Mouse (Mus musculus): Measurements from ENCODE around the gene Abcc4.

DNA sequence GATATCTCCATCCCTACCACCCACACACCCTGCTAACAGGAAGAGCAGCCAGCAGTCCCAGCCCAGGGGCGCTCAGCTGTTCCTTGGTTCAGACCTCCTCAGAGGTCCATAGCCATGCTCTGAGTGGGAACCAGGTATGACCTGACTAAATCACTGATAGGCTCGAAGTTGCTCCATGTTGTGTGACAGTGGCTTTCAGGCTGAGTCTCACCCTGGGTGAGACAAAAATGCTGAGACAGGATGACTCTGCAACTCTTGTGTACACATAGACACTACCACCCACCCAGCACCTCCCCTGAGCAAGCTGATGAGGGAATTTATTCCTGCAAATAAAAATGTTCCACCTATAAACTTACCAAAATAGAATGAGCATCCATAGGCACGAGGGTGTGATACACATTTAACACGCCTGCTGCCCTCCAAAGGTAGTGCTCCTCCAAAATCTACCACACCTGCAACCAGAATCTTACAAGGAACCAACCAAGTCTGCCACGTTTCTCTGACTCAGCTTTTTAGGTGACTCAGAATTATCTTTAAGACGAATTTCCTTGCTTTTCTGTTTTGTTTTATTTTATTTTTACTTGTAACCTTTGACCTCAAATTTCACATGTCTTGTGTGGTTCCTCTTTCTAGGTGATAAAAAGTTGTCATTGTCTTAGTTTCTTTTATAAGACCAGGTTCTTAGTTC is 44.6 kb upstream of the Abcc4 start:
- TF ChIP-seq MXI1 (IDR thresholded peaks at IDR 0.05; ENCODE audit: low read depth, low read length), result no peak
- TF ChIP-seq CTCF (conservative IDR thresholded peaks at IDR 0.05 in 1 of 2, IDR thresholded peaks at IDR 0.05 in 1 of 2; ENCODE audit: low read depth in 2 of 2, low read length in 2 of 2), result no peak
- TF ChIP-seq JUND (conservative IDR thresholded peaks at IDR 0.05; ENCODE audit: low read depth, low read length), result no peak
- TF ChIP-seq EP300 (IDR thresholded peaks at IDR 0.05; ENCODE audit: low read length), result no peak
- no peak for TF ChIP-seq USF1 (IDR thresholded peaks at IDR 0.05; ENCODE audit: low read depth, low read length)
- no peak for TF ChIP-seq CHD2 (IDR thresholded peaks at IDR 0.05; ENCODE audit: low read length)
